Mouse (Mus musculus): ENCODE data around the gene Dnm3. TPM values are rescaled to one million over a fixed set of nuclear protein-coding genes. Genes with fewer than 3 reads are reported as not detected.

Gene Dnm3
- polyA plus RNA-seq, 1 experiment from 2014 or later: 59.4 TPM

DNA sequence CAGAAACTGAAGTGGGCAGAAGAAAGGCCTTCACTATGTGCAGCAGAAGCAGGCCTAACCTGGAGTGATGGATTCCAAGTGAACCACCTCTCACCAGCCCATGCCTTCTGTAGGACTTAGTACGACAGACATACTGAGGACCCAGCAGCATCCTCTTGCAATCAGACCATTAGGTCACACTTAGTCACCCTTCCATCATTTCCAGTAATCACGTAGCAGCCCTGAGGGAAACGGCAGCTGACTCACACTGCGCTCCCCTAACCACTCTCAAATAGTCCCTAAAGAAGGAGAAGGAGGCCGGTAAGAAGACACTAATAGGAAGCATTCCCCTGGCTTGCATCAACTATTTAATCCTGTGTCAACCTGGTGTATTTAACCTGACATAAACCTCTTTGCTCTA lies 262.1 kb downstream of the Dnm3 start:
- H3K36me3 ChIP-seq: no peaks in the 10 kb centered on the region
- no peak overlapping the region for H3K27ac ChIP-seq (replicated peaks)
- no peak overlapping the region for H3K4me3 ChIP-seq
- no peak overlapping the region for H3K4me2 ChIP-seq
- no peaks in the 10 kb centered on the region for H3K27me3 ChIP-seq
- H3K9me3 ChIP-seq: no peaks in the 10 kb centered on the region
- no peak for ATAC-seq (ENCODE audit: low FRiP score, low read depth)
- no peak overlapping the region for H3K9ac ChIP-seq
- H3K4me1 ChIP-seq (replicated peaks): no peaks in the 10 kb centered on the region; the same call in 1 of the 2 replicates
- 80% methylated on average over 5 of the region's 5 CpGs for WGBS

DNA sequence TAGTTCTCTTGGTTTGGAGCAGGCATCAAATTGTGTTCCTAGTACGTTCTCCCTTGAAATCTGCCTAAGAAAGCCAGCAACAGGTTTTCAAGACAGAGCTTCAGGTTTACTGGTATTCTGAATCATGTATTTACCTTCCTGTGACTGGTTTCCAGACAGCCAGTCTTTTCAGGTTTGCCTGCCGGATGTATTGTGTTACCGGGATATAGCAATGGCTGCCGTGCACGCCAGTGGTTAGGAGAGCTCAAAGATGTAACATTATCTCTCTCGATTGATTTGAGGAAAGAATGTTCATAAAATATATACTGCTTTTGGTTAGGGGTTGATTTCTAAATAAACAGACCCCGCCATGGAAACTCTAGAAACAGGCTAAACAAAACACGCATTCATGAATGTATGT lies 264.8 kb downstream of the Dnm3 start:
- Histone ChIP-seq H3K36me3 (no peaks in the 10 kb centered on the region), H3K9me3 (no peaks in the 10 kb centered on the region), H3K4me2 (no peak overlapping the region), H3K27me3 (no peaks in the 10 kb centered on the region), H3K9ac (no peak overlapping the region), H3K4me1 (replicated peaks) (peaks cover 10% of the 10 kb centered on the region), H3K4me3 (no peak overlapping the region), H3K27ac (replicated peaks) (no peak overlapping the region)
- ATAC-seq (ENCODE audit: low FRiP score, low read depth): no peak
- WGBS: 92% methylated on average over 8 of the region's 8 CpGs

DNA sequence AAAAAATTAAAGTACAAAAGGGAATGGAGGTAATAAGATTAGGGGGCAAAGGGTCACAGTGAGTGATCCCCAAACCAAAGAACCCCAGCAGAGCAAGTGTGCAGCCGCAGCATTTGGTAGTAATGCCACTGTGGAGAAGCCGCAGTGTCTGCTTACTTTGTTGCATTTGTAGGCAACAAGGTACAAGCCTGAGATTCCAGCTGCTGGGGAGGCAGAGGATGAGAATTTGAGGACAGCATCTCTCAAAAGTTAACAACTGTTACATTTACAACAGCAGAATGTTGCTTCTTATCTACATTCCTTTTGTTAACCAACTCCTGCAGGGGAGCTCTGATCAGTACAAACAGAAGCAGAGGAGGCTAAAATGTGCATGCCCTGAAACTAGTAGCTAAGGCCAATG lies 267.3 kb downstream of the Dnm3 start:
- ATAC-seq (ENCODE audit: low FRiP score, low read depth): no peak
- H3K27me3 ChIP-seq: no peaks in the 10 kb centered on the region
- 30% methylated on average over 2 of the region's 2 CpGs for WGBS
- H3K9me3 ChIP-seq: no peaks in the 10 kb centered on the region
- H3K4me2 ChIP-seq: no peak overlapping the region
- H3K9ac ChIP-seq: no peak overlapping the region
- H3K27ac ChIP-seq (replicated peaks): no peak overlapping the region
- H3K4me3 ChIP-seq: no peak overlapping the region
- H3K36me3 ChIP-seq: no peaks in the 10 kb centered on the region
- H3K4me1 ChIP-seq (replicated peaks): peaks cover 10% of the 10 kb centered on the region; the same call in 1 of the 2 replicates

DNA sequence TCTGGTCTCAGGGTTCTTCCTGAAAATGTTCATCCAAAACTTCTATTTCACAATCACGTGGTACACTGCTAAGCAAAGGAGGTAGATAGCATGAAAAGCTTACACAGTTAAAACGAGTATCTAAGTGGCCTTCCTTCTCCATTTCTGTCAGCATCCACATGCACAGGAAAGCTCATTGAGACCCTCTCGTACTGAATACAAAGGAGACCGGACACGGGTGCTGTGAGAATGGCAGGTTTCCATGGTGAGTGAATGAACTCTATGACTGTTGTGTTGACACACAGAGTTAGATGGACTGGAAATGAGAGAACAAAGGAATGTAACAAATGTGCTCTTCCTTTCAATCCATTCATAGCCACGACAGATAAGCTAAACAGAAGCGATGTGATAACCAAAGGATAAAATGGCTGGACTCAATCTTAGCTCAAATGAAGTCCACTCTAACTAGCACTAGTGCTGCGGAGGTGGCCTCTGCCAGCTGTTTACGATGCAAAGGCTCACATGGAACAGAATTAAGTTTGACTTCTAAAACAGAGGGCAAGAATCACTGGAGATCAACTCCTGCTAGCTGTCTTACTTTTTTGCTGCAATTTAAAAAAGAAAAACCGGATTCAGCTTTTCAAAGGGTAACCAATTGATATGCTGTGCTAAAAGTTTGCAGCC lies 268.2 kb downstream of the Dnm3 start:
- ATAC-seq (ENCODE audit: low FRiP score, low read depth): peak; percentile 55; the same call in 1 of the 2 replicates
- Histone ChIP-seq H3K4me1 (replicated peaks) (peaks cover 10% of the 10 kb centered on the region; the same call in 1 of the 2 replicates), H3K9ac (no peak overlapping the region), H3K27ac (replicated peaks) (no peak overlapping the region), H3K4me2 (peak overlapping the region; percentile 24; the same call in 1 of the 2 replicates), H3K4me3 (no peak overlapping the region), H3K36me3 (no peaks in the 10 kb centered on the region), H3K27me3 (no peaks in the 10 kb centered on the region), H3K9me3 (no peaks in the 10 kb centered on the region)
- 16% methylated on average over 10 of the region's 10 CpGs for WGBS

DNA sequence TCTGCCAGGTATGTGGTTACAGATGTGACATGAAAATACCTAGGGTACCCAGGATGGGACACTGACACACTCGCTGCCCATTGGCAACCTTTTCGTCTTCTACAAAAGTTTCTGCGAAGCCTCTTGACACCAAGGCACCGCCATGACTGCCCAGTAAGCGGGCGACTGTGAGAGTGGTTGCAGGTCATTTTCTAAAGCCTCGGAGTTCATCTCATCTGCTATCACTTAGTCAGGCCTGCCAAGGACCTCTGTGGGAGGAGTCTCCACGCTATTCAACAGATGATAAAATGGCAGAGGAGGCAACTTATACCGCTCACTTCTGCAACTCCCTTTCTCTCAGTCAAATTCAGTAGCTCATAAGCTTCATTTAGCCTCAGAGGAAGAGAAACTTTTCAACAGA lies 268.8 kb downstream of the Dnm3 start:
- Histone ChIP-seq H3K4me3 (no peak overlapping the region), H3K4me1 (replicated peaks) (peaks cover 10% of the 10 kb centered on the region; the same call in 1 of the 2 replicates), H3K9ac (no peak overlapping the region), H3K27ac (replicated peaks) (no peak overlapping the region), H3K27me3 (no peaks in the 10 kb centered on the region), H3K36me3 (no peaks in the 10 kb centered on the region), H3K9me3 (no peaks in the 10 kb centered on the region), H3K4me2 (no peak overlapping the region)
- ATAC-seq (ENCODE audit: low FRiP score, low read depth): peak; percentile 29; the same call in 1 of the 2 replicates
- 68% methylated on average over 9 of the region's 9 CpGs for WGBS

DNA sequence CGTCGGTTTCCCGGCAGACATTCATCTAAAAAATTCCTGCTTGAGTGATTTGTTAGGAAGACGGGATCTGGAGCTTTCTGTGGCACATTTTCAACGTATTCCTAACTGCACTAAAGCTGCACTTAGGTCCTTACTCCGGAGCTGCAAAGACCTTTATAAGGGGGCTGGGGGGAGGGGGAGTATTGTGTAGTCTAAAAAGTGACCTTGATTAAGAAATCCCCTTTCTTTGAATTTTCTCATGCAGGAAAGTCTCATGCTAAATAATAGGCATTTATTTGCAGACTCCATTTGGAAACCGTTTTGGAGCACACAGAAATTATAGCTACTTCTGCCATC lies 270.2 kb downstream of the Dnm3 start:
- Histone ChIP-seq H3K4me1 (replicated peaks) (peaks cover 14% of the 10 kb centered on the region; the same call in 1 of the 2 replicates), H3K36me3 (no peaks in the 10 kb centered on the region), H3K27ac (replicated peaks) (no peak overlapping the region), H3K27me3 (no peaks in the 10 kb centered on the region), H3K9ac (no peak overlapping the region), H3K4me3 (no peak overlapping the region), H3K9me3 (no peaks in the 10 kb centered on the region), H3K4me2 (no peak overlapping the region)
- ATAC-seq (ENCODE audit: low FRiP score, low read depth): no peak
- 58% methylated on average over 7 of the region's 7 CpGs for WGBS

DNA sequence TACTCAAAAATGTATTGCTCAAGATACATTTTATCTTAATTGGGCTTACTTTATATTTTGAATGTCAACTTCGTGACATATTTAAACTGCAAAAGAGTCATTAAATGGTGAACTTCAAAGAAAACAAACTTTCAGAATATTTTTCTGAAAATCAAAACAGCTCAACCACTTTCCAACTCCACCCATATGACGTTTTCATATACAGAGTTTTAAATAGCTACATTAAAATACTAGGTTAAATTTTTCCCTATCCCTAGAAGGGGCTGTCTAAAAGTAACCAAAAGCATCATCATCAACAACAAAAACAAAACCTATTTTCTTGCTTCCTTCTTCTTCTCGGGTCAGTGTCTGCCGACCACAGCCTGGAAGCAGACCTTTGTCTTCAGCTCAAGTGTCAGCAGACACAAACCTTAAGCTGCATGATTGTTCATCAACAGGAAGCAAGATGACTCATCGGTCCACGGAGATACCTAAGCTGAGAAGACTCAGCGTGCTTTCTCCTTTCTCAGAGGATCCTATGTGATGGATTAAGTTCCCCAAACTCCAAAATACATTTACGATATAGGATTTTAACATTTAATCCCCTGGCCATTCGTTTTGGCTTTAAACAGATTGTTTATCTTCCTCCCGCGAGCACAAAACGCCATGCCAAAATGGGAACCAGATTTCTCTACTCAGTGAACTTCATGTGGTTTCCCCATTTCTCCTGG lies 270.7 kb downstream of the Dnm3 start:
- WGBS: 80% methylated on average over 12 of the region's 12 CpGs
- no peak overlapping the region for H3K4me2 ChIP-seq
- no peak overlapping the region for H3K27ac ChIP-seq (replicated peaks)
- peaks cover 14% of the 10 kb centered on the region; the same call in 1 of the 2 replicates for H3K4me1 ChIP-seq (replicated peaks)
- H3K9ac ChIP-seq: no peak overlapping the region
- H3K27me3 ChIP-seq: no peaks in the 10 kb centered on the region
- no peak overlapping the region for H3K4me3 ChIP-seq
- no peaks in the 10 kb centered on the region for H3K36me3 ChIP-seq
- no peaks in the 10 kb centered on the region for H3K9me3 ChIP-seq
- no peak for ATAC-seq (ENCODE audit: low FRiP score, low read depth)

DNA sequence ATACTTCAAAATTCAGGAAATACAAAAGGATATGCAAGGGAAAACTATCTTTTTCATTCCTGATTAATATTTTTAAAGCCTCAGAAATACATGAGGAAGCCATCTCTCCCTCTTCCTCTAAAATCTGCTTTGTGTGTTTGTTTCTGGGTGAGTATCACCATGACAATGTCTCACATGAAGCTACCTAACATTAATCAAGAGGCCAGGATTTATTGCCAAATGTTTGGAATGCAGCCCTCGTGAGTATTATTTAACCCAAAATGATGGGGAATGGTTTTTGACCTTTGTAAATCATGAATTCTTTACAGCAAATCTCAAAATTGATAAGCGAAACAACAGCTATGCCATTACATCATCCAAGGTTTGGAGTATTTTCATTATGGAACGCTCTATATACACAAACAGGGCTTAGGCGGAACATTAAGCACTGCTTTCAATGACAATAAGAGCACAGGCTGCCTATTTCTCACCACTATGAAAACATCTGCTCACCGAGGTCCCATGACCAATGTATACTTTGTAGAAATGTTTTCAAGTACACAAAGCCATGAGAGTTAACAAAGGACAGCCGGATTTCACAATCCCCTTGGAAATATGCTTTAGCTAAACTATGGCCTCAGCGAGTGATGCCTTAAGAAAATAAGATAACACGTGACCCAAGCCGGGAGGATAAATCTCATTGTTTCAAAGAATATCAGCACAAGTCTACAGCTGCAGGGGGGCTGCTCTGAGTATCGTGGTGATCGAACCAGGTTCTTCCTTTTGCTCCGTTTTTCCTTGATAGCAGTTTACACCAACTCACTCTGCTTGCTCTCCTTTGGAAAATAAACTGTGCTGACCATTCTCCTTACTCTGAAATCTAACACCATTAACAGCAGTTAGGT lies 275.1 kb downstream of the Dnm3 start:
- no peaks in the 10 kb centered on the region for H3K36me3 ChIP-seq
- H3K4me1 ChIP-seq (replicated peaks): 0 out of 2 replicates have a peak, but pooled peaks cover 5% of the 10 kb centered on the region
- no peak overlapping the region for H3K27ac ChIP-seq (replicated peaks)
- H3K9ac ChIP-seq: no peak overlapping the region
- H3K4me3 ChIP-seq: no peak overlapping the region
- peak; percentile 75; the same call in 1 of the 2 replicates for ATAC-seq (ENCODE audit: low FRiP score, low read depth)
- no peak overlapping the region for H3K4me2 ChIP-seq
- H3K9me3 ChIP-seq: no peaks in the 10 kb centered on the region
- no peaks in the 10 kb centered on the region; the same call in 1 of the 2 replicates for H3K27me3 ChIP-seq
- 41% methylated on average over 12 of the region's 12 CpGs for WGBS

DNA sequence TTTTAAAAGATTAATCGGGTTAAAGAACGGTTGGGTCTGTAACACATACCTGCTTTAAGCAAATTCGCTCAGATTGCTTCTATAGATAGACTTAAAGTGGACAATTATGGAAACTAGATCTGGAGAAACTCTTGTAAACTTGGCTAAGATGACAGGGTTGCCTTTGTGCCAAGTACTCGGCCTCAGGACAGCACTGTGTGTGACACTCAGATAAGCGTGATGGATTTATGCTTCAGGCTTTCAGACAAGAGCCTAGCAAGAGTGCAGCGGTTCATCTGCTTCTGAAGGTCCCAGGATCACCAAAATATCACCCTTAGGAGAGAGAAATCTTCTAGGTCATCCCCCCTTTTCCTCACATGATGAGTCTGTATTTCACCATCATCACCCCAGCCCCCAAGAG lies 277.4 kb downstream of the Dnm3 start:
- no peaks in the 10 kb centered on the region for H3K36me3 ChIP-seq
- no peaks in the 10 kb centered on the region for H3K9me3 ChIP-seq
- no peaks in the 10 kb centered on the region; the same call in 1 of the 2 replicates for H3K27me3 ChIP-seq
- H3K9ac ChIP-seq: no peak overlapping the region
- H3K4me1 ChIP-seq (replicated peaks): peaks cover 11% of the 10 kb centered on the region; the same call in 1 of the 2 replicates
- H3K4me3 ChIP-seq: no peak overlapping the region
- ATAC-seq (ENCODE audit: low FRiP score, low read depth): no peak
- 90% methylated on average over 6 of the region's 6 CpGs for WGBS
- H3K4me2 ChIP-seq: no peak overlapping the region
- H3K27ac ChIP-seq (replicated peaks): no peak overlapping the region

DNA sequence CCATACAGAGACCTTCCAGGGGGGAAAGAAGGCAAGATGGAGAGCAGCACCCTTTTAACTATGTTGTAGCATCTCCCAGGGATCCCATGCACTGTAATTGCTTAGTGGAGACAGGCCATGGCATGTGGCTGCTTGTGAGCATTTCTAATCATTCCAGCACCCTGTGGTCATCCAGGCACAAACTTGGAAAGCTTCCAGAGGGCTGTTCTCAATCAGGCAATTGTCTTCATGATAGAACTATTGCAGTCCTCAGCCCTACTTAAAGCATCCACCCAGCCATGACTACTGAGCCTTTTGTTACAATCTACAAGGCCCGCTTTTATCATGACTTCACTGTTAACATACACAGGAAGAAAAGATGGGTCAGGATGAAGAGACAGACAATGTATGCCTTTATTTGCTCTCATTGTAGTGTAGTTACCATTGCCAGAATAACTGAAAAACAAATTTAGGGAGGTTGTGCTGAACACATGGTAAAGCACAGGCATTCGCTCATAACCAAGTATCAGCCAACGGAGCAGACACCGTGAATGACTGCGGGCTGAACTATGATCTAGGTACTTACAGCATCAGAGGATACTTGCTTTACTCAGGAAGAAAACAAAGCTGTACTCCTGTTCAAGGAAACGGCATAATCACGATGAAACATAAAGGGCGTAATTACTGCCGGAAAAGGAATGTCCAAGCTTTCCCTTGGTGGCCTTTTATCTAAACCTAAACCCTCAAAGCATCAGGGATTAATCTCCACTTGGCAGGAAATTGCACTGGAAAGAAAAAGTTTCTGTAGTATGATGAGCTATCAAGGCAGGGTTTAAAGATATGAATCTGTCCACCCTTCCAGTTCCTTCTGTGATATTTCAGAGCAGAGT lies 280.8 kb downstream of the Dnm3 start:
- Histone ChIP-seq H3K36me3 (no peaks in the 10 kb centered on the region), H3K27me3 (no peaks in the 10 kb centered on the region; the same call in 1 of the 2 replicates), H3K27ac (replicated peaks) (0 out of 2 replicates have a peak overlapping the region, but pooled peaks have one; percentile 18), H3K9ac (no peak overlapping the region), H3K4me2 (no peak overlapping the region), H3K9me3 (no peaks in the 10 kb centered on the region), H3K4me3 (no peak overlapping the region), H3K4me1 (replicated peaks) (peaks cover 6% of the 10 kb centered on the region; the same call in 1 of the 2 replicates)
- 47% methylated on average over 9 of the region's 9 CpGs for WGBS
- peak; percentile 79 for ATAC-seq (ENCODE audit: low FRiP score, low read depth)

DNA sequence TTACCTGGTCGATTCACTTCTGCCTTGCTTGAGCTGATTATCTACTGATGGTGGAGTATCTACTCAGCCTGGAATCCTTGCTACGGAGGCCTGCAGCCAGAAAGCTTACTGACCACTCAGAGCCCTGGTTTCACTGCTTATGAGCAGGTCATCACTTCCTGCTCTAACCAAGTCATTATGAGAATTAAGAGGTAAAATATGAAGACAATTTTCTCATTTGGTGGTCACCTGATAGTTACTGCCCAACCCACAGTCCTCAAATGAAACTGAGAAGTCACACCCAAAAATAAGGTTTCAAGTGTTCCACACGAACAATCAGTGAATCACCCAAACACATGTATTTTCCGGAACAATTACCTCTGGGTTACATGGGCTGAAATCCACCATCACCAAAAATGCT lies 289.1 kb downstream of the Dnm3 start:
- H3K4me1 ChIP-seq (replicated peaks): peaks cover 25% of the 10 kb centered on the region
- 91% methylated on average over 4 of the region's 4 CpGs for WGBS
- ATAC-seq (ENCODE audit: low FRiP score, low read depth): no peak

More for the DNA sequence above, 289.1 kb downstream of the Dnm3 start:
- Histone ChIP-seq H3K4me2 (no peak overlapping the region), H3K4me3 (no peak overlapping the region), H3K27ac (replicated peaks) (no peak overlapping the region), H3K9me3 (no peaks in the 10 kb centered on the region), H3K27me3 (no peaks in the 10 kb centered on the region), H3K36me3 (no peaks in the 10 kb centered on the region), H3K9ac (no peak overlapping the region)

All from hindbrain, embryonic 15.5 days (tissue).